Mouse (Mus musculus) heart, embryonic 14.5 days (tissue): ENCODE data around the gene Anp32e. TPM values are rescaled to one million over a fixed set of nuclear protein-coding genes. Genes with fewer than 3 reads are reported as not detected.
"Not testable (repeated sequence)": the region's sequence is repeated elsewhere in the genome, so short reads cannot be mapped to it uniquely, and the experiment has no call there.

ENCODE experiments used
- ATAC-seq: fragments of 200-750 bp; cut with Nextera tagmentation; 2 replicates; pipeline ENCODE4 v1.8.0; 2017; ENCODE audit warnings: low read depth, moderate TSS enrichment; ENCODE audit not compliant: insufficient number of reproducible peaks, insufficient read depth, low FRiP score
- H3K27ac ChIP-seq, 2 experiments: fragments of 200-500 bp in 1 of 2; fragments of 300-500 bp in 1 of 2; sonication (generic) in 1 of 2; replicated peaks in 1 of 2; 2 replicates each; pipeline ENCODE4 v1.5.1; 2012 to 2014; ENCODE audit warnings: low read depth in 2 of 2, low read length in 2 of 2, control low read depth in 1 of 2, mild to moderate bottlenecking in 1 of 2, mixed read lengths in 1 of 2; ENCODE audit not compliant: control insufficient read depth in 1 of 2, insufficient read depth in 1 of 2
- H3K27me3 ChIP-seq: fragments of 300-500 bp; sonication (generic); 2 replicates; pipeline ENCODE4 v1.6.1; 2014; ENCODE audit warnings: mild to moderate bottlenecking, low read length, control low read depth; ENCODE audit not compliant: control insufficient read depth, insufficient read depth
- H3K36me3 ChIP-seq: fragments of 300-500 bp; sonication (generic); 2 replicates; pipeline ENCODE4 v1.6.1; 2014; ENCODE audit warnings: mild to moderate bottlenecking, control low read depth, low read length, mixed read lengths; ENCODE audit not compliant: control insufficient read depth, insufficient read depth
- H3K4me1 ChIP-seq, 2 experiments: fragments of 200-500 bp in 1 of 2; fragments of 300-500 bp in 1 of 2; sonication (generic) in 1 of 2; 2 replicates each; pipeline ENCODE4 v1.6.1; 2012 to 2014; ENCODE audit warnings: low read length in 2 of 2, control low read depth in 1 of 2, mixed read lengths in 1 of 2; ENCODE audit not compliant: control insufficient read depth in 2 of 2, insufficient read depth in 2 of 2
- H3K4me2 ChIP-seq: fragments of 300-500 bp; sonication (generic); 2 replicates; pipeline ENCODE4 v1.6.1; 2014; ENCODE audit warnings: mild to moderate bottlenecking, low read length
- H3K4me3 ChIP-seq, 2 experiments: fragments of 200-500 bp in 1 of 2; fragments of 300-500 bp in 1 of 2; sonication (generic) in 1 of 2; 2 replicates each; pipeline ENCODE4 v1.5.1; 2012 to 2014; ENCODE audit warnings: low read length in 2 of 2, mild to moderate bottlenecking in 2 of 2, control low read depth in 1 of 2, low read depth in 1 of 2, moderate library complexity in 1 of 2; ENCODE audit not compliant: control insufficient read depth in 1 of 2, insufficient read depth in 1 of 2
- H3K9ac ChIP-seq: fragments of 300-500 bp; sonication (generic); 2 replicates; pipeline ENCODE4 v1.6.1; 2014; ENCODE audit warnings: mild to moderate bottlenecking, low read length
- H3K9me3 ChIP-seq: fragments of 300-500 bp; sonication (generic); 2 replicates; pipeline ENCODE4 v1.6.1; 2016; ENCODE audit warnings: low read length, control low read depth; ENCODE audit not compliant: control insufficient read depth
- WGBS: fragments of 180-500 bp; shearing (Covaris S2); extraction: QIAGEN DNeasy Blood & Tissue Kit; methylation state at CpG from one replicate; pipeline ENCODE4 v1.1.7; 2014; 5-methylcytosine and 5-hydroxymethylcytosine counted together
- polyA plus RNA-seq: library from polyadenylated mRNA; unstranded; fragments of >200 nt; fragmentation: Nextera tagmentation; extraction: Ambion mirVana; gene quantifications from 2 replicates; pipeline ENCODE4 v1.2.1, GENCODE M21; 2014

The Anp32e gene
- polyA plus RNA-seq, 1 experiment from 2014 or later, result 58.3 TPM

DNA sequence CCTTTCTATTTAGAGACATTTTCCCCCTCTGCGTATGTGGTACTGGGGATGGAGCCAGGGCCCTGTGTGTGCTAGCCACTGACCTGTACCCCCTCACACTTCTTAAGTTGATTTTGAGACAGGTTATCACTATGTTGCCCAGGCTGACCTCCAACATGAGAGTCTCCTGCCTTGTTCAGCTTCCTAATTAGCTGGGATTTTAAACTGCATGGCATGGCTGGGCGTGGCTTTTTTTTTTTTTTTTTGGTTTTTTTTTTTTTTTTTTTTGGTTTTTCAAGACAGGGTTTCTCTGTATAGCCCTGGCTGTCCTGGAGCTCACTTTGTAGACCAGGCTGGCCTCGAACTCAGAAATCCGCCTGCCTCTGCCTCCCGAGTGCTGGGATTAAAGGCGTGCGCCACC, 48.5 kb downstream of the Anp32e start:
- not testable (repeated sequence) for H3K9me3 ChIP-seq, H3K4me3 ChIP-seq, H3K27me3 ChIP-seq, ATAC-seq, H3K9ac ChIP-seq, H3K4me2 ChIP-seq, H3K36me3 ChIP-seq
- H3K4me1 ChIP-seq, result peaks cover 8 to 22% of the 10 kb centered on the region in 2 experiments; a peak in 2 of 4 replicates
- peak overlapping the region in 1 of 2 experiments; percentile 62; a peak in 3 of 4 replicates for H3K27ac ChIP-seq
- 83% methylated on average over 5 of the region's 7 CpGs for WGBS

DNA sequence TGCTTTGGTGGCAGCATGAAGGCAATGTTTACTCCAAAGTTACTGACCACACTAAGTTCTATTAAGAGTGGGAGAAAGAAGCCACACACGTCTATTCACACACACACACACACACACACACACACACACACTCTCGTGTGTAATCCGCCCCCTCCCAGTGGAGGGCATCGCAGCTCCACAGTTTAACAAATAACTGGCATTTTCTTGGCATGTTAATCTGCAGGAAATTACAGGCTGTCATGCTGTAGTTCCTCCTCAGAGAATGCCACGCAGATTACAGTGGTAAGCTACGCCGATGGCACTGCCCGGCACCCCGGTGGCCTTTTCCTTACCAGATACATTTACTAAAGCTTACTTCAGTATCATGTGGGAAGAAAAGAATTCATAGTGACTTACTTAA, 49.2 kb downstream of the Anp32e start:
- Histone ChIP-seq H3K36me3 (no peaks in the 10 kb centered on the region), H3K4me2 (no peak overlapping the region), H3K4me3 (no peak overlapping the region), H3K27ac (peak overlapping the region in 1 of 2 experiments; percentile 24; a peak in 1 of 4 replicates), H3K27me3 (no peaks in the 10 kb centered on the region), H3K4me1 (peaks cover 7 to 16% of the 10 kb centered on the region in 2 experiments; a peak in 2 of 4 replicates), H3K9me3 (no peaks in the 10 kb centered on the region), H3K9ac (no peak overlapping the region)
- no peak for ATAC-seq
- WGBS, result 85% methylated on average over 9 of the region's 9 CpGs

DNA sequence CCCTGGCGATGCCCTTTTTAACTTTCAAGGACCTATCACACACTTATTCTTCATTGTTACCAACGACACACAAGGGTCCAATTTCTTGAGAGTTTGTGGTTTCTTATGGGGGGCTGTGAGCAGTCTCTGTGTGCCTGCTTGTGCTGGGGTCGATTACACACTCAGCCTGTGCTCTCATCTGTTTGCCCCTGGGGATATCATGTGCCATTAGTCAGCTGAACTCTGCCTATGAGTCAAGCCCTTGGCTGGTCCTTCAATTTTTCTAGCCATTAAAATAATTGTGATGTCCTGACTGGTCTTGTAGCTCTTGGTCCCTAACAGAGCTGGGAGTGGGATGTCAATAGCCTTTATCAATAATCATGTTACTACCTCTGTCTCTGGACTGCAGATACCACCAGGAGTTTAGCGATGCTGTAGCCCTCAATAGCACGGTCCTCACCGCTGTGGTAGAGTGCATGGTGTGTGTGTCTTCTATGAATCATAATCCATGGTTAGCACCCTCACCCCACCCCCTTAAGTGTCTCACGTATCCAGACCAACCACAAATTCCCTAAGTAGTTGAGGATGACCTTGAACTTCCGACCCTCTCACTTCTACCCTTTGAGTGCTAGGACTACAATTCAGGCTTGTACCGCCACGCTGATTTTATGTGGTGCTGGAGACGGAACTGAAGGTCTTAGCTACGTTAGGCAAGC, 51.4 kb downstream of the Anp32e start:
- no peak overlapping the region for H3K4me3 ChIP-seq
- H3K9me3 ChIP-seq, result 0 out of 2 replicates have a peak, but pooled peaks cover 4% of the 10 kb centered on the region
- WGBS, result 85% methylated on average over 12 of the region's 12 CpGs
- H3K4me1 ChIP-seq, result peaks cover 14 to 21% of the 10 kb centered on the region in 2 experiments
- H3K27ac ChIP-seq, result no peak overlapping the region
- H3K36me3 ChIP-seq, result no peaks in the 10 kb centered on the region
- no peak overlapping the region for H3K9ac ChIP-seq
- H3K27me3 ChIP-seq, result no peaks in the 10 kb centered on the region
- H3K4me2 ChIP-seq, result no peak overlapping the region
- ATAC-seq, result no peak

DNA sequence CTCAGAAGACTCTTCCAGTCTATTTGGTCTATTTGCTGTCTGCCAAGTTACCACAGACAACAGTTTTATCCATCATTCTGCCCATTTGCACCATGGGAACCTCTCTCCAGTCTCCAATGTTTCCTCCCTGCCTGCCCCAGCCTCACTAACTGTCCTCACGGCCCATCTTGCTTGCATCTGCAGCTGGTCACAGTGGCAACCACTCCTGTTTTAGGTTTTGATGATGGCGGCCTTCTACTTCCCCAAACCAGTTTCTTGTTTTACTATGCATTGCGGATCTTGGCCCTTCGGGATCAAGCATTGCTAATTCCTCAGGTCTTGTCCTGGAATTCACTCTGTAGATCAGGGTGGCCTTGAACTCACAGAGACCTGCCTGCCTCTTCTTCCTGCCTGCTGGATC, 53.1 kb downstream of the Anp32e start:
- H3K4me2 ChIP-seq, result no peak overlapping the region
- 0 out of 2 replicates have a peak, but pooled peaks cover 4% of the 10 kb centered on the region for H3K9me3 ChIP-seq
- peaks cover 29 to 35% of the 10 kb centered on the region in 2 experiments for H3K4me1 ChIP-seq
- no peaks in the 10 kb centered on the region for H3K36me3 ChIP-seq
- no peaks in the 10 kb centered on the region for H3K27me3 ChIP-seq
- no peak overlapping the region for H3K4me3 ChIP-seq
- H3K9ac ChIP-seq, result no peak overlapping the region
- H3K27ac ChIP-seq, result no peak overlapping the region
- WGBS, result 93% methylated on average over 4 of the region's 4 CpGs
- no peak for ATAC-seq

DNA sequence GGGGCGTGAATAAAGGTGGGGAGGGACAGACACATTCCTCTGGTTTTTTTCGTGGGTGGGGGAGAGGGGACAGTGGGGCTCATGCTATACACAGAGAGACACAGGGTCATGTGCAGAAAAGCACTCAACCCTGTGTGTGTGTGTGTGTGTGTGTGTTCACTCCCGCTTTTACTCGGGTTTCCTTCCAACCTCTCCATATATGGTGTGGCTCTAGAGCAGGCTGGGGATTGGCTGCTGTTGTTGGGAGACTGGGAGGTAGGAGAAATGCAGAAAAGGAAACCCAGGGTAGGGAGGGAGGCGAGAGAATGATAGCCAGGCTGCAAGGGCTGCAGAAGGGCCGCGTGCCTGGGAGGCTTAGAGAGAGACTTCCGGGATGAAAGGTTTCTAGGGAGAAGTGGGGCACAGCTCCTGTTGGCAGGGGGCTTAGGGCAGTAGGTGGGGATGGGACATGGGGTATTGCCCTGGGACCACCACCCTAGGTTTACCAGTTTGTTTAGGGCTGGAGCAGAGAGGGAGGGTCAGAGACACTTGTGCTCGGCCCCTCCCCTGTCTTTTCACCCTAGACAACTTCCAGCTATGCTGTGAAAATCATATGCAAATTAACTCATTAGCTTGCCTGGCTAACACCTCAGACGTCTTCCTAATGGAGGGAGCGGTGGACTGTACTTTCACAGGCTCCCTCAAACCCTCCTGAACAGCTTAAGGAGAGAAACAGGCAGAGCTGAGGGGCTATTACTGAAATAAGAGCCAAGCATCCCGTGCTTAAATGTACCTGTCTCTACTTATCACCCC, 56.4 kb downstream of the Anp32e start:
- H3K9ac ChIP-seq, result peak overlapping the region; percentile 70
- H3K4me1 ChIP-seq, result peaks cover 31 to 50% of the 10 kb centered on the region in 2 experiments
- H3K27ac ChIP-seq, result peak overlapping the region; percentile 94 to 97
- peak overlapping the region; percentile 54 for H3K4me2 ChIP-seq
- peak overlapping the region in 1 of 2 experiments; percentile 5; a peak in 2 of 4 replicates for H3K4me3 ChIP-seq
- 1% methylated on average over 12 of the region's 12 CpGs for WGBS
- ATAC-seq, result peak; percentile 88
- no peaks in the 10 kb centered on the region for H3K27me3 ChIP-seq
- 0 out of 2 replicates have a peak, but pooled peaks cover 4% of the 10 kb centered on the region for H3K9me3 ChIP-seq
- peaks cover 32% of the 10 kb centered on the region for H3K36me3 ChIP-seq

DNA sequence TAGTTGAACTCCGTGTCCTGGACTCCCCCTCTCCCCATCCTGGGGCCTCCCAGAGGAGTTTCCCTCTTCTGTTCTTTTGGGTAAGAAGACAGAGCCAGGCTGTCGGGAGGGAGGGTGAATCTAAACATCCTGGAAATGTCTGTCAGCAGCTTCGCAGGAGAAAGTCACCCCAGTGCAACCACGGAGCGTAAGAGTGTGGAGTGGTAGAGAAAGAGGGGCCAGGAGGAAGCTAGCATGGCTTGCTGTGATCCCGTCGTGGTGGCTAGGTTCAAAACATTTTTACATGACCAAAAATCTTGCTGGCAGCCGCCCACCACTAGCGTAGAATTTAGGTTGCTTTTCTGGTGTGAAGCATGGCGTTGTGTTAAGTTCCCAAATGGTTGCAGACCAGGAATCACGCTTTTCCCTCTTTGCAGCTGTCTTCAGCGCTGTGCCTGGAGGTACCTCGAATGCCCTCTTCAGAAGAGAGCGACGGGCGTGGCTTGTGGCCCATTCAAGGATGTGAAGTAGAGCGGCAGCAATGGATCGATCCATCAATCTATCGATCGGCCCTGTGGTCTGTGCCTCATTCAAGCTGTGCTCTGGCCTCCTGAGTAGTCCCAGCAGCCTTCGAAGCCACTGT, 57.1 kb downstream of the Anp32e start:
- no peak for ATAC-seq

DNA sequence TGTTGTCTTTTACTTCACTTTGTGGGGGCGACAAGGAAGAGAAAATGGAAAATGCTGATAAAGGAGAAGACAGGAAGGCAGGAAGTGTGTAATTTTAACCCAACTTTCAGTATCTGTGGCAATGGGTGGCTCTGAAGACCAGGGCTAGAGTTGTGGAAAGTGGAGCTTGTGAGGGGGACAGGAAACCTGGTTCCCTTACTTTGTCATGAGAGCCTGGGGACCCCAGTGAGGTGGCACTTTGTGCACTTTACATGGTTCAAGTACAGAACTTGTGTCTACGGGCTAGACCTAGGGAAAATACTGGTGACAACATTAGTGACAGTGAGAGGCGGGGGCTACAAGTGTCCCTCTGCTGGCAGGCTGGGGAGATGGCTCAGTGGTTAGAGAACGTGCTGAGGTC, 57.9 kb downstream of the Anp32e start:
- H3K4me2 ChIP-seq, result no peak overlapping the region; the same call in 1 of the 2 replicates
- WGBS, result 51% methylated on average over 4 of the region's 4 CpGs
- ATAC-seq, result no peak

More for the DNA sequence above, 57.1 kb downstream of the Anp32e start:
- Histone ChIP-seq H3K4me2 (peak overlapping the region; percentile 54), H3K27me3 (no peaks in the 10 kb centered on the region), H3K9ac (peak overlapping the region; percentile 70), H3K36me3 (peaks cover 39% of the 10 kb centered on the region), H3K27ac (peak overlapping the region; percentile 94 to 97), H3K9me3 (0 out of 2 replicates have a peak, but pooled peaks cover 4% of the 10 kb centered on the region), H3K4me1 (peaks cover 34 to 56% of the 10 kb centered on the region in 2 experiments), H3K4me3 (peak overlapping the region in 1 of 2 experiments; percentile 5; a peak in 1 of 4 replicates)
- 2% methylated on average over 21 of the region's 21 CpGs for WGBS

More for the DNA sequence above, 57.9 kb downstream of the Anp32e start:
- peak overlapping the region; percentile 94 to 97; a peak in 3 of 4 replicates for H3K27ac ChIP-seq
- 0 out of 2 replicates have a peak, but pooled peaks cover 4% of the 10 kb centered on the region for H3K9me3 ChIP-seq
- H3K4me1 ChIP-seq, result peaks cover 36 to 59% of the 10 kb centered on the region in 2 experiments
- H3K36me3 ChIP-seq, result peaks cover 48% of the 10 kb centered on the region
- H3K4me3 ChIP-seq, result no peak overlapping the region
- H3K9ac ChIP-seq, result peak overlapping the region; percentile 70; the same call in 1 of the 2 replicates
- H3K27me3 ChIP-seq, result no peaks in the 10 kb centered on the region
